Mouse (Mus musculus) NIH3T3 (cell line): ENCODE measurements around the gene Fam57b.

Experiments used
- DNase-seq: peaks from one replicate; pipeline ENCODE4 v3.0.0-alpha.2; 2012; ENCODE audit warnings: low read depth

Fam57b gene

DNA sequence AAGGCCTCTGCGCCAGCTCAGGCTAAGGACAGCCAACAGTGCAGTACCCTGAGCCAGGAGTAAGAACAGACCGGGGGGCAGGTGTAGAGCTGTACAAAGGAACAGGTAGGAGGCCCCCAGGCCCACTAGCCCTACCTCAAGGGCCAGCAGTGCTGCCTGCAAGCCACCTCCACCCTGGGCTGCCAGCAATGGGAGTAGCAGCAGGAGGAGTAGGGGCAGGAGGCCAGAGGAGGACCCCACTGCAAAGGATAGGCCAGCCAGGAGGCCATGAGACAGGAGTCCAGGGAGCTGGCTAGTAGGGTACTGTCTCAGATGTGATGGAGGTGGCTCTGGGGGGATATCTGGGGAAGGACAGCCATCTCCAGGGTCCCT, 73.0 kb downstream of the Fam57b start:
- no peak for DNase-seq

DNA sequence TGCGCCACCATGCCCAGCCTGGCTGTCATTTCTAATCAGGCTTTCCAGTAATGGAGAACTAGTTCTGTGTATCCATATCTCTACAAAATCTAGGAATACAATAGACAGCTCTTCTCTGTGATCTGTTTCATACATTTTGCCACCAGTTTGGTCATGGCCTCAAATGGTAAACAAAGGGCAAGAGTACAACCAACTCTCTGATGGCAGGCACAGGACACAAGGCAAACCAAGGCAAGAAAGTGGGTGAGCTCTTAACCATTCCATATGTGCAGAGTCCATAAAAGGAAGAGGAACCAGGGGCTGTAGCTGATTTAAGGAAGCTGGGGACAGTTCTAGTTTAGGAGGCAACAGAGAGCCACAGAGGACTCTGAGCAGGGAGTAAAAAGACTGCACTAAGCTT, 79.8 kb downstream of the Fam57b start:
- DNase-seq, result no peak
